Mouse (Mus musculus) gastrocnemius, postnatal 10 days (tissue): ENCODE measurements around the gene Thrap3. TPM values are rescaled to one million over a fixed set of nuclear protein-coding genes. Genes with fewer than 3 reads are reported as not detected.

ENCODE experiments used
- DNase-seq: peaks from one replicate; pipeline ENCODE4 v3.0.0; 2021; ENCODE audit warnings: mixed read lengths
- total RNA-seq, 2 experiments: library from RNA; stranded (reverse); gene quantifications; 2 replicates each; pipeline ENCODE4 v1.2.3; 2021

Thrap3 gene
- total RNA-seq, 2 experiments from 2014 or later = 131 to 152 TPM

DNA sequence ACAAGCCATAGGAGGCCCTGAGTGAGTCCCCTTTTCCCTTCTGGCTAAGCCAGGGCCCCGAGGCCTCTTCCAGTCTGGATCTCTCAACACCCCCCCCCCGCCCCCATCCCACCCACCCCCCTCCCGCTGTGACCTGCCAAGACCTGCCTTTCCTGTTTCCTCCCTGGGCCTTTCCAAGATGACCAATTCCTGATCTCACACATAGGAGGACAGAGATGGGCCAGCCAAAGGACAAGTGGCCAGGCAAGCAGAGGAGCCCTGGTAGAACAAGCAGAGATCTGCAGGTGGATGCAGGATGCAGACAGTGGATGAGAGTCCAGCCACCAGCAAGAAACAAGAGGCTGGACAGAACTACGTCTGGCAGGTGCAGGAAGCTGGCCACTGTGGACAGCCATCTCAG is 57.2 kb downstream of the Thrap3 start:
- no peak for DNase-seq

DNA sequence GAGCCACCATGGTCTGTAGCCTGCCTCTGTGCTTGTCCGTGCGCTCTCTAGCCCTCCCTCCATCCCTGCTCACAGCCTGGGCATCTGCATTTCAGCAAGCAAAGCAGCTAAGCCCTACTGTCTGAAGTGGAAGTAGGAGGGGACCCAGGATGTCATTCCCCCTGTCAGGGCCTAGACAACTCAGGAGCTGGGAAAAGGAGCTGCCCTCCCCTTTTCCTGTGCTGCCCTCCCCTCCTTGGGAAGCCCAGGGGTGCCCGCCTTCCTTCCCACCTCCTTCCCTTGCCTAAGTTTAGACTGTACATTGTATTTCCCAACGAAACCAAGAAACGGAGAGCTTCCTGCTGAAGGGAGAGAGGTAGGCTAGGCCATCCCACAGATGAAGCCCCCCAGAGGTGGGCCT is 61.5 kb downstream of the Thrap3 start:
- no peak for DNase-seq

DNA sequence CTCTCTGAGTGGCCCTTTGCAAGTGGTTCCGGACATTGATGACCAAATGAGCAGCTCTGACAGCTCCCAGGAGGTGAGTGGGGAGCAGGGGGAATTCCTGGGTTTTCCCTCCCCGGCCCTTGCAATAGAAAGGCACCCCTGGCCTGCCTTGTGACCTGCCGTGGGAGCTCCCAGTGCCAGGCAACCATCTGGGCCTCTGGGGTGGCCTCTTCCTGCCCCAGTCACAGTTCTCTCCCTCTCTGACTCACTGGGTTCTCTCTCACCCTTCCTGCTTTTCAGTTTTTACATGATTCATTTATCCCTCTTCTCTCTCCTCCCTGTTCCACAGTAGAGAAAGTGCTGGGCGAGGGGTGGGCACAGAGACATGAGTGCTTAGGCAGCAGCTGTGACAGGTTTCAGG is 64.8 kb downstream of the Thrap3 start:
- DNase-seq = no peak

DNA sequence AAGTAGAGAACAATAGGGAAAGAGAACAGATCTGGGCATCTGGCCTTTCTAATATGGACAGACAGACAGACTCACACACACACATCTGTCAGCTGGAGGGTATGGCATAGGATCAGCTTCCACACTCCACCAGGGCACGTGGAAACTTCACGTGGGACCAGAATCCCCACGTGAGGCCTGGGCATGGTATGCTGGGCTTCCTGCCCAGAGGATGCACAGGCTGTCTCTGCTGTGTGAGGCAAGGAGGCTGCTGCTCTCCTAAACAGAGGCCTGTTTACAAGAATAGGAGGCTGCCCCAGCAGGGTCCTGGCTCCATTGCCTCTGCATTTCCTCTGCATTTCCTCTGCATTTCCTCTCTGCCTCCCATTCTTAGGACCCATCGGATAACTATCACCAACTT is 67.9 kb downstream of the Thrap3 start:
- no peak for DNase-seq

DNA sequence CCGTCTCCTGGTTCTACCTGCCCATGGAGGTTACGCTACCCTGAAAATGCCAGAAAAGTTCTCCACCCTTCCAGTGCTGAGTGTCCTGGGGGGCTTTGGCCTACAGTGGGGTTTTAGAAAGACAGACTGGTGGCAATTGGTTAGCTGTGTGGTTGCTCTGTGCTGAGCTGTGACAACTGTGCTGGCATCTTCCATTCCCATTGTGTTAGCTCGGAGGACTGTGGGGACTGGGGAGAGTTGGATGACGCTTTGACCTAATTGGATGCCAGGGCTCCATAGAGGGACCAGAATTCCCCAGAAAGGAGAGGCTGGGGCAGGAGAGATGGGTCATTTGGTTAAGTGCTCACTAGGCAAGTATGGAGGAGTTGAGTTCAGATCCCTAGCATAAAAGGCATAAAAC is 68.3 kb downstream of the Thrap3 start:
- DNase-seq = no peak

DNA sequence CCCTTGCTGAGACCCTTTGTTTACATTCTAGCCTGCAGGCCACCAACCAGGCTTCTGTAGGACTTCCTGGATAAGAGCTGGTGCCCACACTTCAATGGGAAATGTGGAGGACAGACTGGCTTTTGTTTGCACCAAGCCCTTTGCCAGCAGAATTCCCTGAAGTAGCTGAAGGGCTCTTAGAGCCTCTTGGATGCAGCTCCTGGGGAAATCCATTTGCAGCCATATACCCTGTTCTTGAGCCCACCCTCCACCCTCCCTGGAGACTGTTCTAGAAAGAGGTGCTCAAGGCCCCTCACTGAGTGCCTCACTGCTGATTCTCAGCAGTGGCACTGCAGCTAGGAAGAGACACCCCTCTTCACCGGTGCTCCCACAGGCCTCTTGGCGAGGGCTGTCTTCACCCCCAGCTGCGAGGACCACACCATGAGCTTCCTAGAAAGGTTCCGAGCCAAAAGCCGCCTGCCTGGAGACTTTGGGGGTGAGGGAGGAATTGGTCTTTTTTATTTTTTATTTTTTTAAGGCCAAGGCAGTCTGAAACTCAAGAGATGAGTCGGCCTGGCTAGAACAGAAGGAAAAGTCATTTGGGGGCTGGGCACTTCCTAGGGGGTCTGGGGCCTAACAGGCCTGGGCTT is 69.8 kb downstream of the Thrap3 start:
- DNase-seq = no peak

DNA sequence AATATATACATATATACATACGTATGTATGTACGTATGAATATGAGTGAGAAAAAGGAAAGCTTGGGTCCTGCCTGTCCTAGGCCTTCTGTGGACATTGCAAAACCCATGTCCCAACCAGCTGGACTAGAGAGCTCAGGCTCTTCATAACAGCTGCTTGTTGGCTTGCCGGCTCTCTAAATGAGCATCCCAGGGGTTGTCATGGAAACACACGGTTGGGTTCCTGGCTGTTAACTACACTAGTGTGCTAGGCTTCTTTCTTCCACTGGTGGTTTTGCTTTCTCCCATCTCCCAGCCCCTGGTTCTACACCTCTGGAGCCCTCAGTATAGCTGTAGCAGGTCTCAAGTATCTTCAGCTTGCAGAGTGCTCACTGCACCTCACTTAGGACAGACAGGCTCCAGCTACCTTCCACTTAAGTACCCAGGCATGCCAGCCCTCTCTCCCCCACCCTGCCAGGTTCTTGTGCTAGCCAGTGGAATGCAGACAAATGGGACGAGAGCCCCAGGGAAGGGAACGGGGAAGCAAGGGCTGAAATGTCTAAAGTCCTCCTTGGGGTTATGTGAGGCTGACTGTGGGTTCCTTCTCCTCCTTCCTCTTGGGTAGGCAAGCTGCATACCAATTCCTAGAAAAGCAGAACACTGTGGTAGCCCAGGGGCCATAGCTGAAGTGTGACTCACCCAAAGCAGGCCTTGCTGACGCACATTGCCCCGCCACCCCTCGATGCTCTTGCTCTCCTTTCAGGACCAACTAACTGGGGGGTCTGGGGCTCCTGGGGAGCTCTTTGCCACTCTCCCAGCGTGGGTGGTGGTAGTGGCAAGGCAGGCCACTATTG is 71.1 kb downstream of the Thrap3 start:
- DNase-seq = no peak

DNA sequence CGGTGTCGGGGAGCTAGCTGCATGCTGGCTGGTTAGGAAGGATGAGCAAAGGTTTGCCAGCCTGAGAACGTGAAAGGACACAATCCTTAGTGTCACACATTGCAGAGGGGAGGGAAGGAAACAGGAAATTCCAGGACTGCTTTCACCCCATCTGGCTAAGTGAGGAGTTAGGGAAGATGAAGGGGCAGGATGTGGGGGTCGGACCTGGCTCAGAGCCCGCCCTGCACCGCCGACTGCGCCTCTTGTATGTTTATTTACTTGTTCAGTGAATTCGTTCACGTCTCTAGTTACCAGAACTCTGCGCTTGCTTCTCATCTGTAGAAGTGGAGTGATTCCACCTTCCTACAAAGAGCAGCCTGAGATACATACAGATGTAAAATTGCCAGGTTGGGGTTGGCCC is 72.1 kb downstream of the Thrap3 start:
- no peak for DNase-seq

DNA sequence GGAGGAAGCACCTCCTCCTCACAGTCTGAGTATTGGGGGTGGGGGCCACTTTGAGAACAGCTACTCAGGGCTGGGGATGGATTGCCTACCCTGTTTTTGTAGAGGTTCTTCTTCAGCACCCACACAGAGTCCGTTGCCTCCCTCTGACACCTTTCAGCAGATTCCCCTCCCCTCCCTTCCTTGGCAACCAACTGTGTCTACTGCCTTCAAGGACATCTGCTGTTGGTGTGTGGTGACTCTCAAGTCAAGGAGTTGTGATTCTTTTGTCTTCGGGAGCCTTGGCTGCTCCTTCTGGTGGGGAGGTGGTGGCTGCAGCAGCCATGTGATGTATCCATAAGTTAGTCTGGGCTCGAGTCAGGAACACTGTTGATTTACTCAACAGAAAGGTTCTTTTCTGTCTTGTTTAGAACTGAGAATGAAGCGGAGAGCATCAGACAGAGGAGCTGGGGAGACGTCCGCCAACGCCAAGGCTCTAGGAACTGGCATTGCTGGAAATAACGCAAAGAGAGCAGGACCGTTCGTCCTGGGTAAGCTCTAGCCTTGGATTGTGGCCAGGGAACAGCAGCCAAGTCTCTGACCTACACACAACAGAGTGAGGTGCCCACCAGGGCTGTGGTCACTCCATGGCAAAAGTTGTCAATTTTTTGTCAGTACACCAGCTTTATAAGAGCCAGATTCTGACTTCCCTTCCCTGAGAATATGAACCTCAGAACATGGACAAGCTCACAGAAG is 79.1 kb downstream of the Thrap3 start:
- no peak for DNase-seq

DNA sequence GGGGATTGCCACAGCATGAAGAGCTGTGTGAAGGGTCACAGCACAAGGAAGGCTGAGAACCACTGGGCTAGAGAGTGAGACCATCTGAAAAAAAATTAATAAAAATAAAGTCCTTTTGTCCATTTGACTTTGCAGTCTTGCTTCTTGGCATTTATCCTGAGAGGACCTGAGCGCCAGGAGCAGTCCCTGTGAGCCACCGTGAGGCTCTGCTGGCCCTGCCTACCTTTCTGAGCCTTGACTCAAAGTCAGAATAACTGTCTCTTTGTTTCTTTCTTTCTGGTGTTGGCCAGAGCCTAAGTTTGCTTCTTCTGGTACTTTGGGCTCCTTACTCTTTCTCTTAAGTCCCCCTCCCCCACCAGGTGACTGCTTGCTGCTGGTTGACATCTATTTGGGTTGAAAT is 82.1 kb downstream of the Thrap3 start:
- DNase-seq = no peak

DNA sequence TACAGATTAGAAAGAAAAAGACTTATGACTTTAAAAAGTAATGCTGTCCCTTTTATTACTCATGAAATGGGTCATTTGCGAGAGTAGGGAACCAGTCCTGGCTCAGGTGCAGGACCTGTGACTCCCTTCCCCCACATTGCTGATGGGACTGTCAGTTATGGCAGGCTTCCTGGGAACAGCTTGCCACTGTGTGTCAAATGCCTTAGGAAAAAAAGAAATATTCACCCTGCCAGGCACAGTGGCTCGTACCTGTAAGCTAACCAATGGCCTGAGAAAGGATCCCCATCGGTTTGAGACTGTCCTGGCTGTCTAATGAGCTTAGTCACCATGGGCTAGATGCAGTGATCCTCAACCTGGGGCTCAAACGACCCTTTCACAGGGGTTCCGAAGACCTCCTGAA is 82.5 kb downstream of the Thrap3 start:
- no peak for DNase-seq

DNA sequence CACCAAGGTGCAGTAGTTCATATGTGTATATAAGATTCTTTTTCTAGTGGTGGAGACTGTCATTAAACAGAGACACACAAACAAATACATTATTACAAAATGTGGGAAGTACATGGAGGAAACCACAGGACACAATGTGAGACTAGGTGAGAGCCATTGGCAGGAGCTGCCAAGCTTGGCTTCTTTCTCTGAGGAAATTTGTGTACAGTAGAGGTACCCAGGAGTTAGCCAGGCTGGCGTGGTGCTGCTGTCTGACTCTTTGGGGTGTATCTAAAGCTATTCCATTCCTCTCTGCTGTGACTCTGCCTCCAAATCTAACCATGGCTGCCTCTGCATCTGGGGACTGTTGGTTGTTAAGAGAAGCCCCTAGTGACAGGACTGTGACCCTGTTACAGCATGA is 83.5 kb downstream of the Thrap3 start:
- DNase-seq = no peak

DNA sequence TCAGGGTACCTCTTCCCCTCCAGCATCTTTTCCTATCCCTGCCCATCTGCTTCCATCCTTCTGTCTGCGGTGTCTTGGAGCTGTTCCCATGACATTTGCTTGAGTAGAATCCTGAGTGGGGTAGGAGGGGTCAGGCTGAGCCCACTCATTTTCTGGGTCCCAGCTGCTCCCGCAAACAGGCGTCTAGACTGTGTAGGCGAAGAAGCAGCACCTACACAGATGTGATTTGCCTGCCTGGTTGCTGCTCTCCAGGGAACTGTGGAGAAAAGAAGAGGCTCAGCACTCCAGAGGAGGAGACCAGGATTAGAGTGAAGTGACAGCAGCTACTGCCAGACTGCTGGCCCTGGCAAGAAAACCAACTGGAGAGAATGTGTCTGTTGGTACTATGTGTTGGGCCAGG is 83.9 kb downstream of the Thrap3 start:
- no peak for DNase-seq

DNA sequence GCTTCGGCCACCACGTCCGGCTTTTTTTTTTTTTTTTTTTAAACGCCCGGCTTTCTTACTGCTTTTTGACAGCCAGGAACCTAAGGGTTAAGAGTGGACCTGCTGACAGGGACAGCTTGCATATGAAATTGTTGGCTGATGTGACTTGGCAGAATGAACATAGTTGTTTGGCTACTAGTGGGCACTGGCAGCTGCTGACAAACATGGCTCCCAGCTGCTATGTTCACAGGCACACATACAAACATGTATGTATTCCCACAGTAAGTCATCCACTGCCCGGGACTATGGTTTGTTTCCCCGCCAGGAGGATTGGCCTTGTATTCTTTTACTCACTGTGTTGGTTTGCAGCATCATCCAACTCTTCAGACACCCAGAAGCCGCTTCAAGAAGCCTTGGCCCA is 85.4 kb downstream of the Thrap3 start:
- no peak for DNase-seq

DNA sequence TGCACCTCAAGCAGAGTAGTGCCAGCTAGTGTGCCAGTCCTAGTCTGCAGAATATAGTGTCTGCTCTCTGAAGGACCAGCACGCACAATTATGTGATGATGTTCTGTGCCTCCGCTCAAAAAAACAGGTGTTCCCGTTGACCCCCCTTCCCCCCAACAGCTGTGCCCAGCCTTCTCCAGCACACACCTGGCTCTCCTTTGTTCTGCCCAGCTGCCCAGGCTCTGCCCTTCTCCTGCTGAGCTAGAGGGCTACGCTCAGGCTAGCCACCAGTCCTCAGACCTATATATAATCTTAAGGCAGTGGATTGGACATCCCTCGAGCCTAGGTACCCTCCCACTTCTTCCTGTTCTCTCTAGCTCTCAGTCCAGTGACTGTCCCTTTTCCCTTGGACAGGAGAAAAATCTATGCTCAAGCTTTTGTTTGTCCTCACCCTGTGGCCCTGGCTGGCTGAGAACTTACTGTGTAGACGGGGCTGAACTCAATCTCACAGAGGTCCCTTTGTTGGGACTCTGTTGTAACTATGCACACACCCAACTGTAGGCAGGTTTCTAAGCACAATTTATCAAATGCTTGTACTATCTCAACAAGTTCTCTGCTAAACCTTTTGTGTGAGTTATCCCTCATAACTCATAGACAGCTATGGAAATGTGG is 86.6 kb downstream of the Thrap3 start:
- DNase-seq = no peak

DNA sequence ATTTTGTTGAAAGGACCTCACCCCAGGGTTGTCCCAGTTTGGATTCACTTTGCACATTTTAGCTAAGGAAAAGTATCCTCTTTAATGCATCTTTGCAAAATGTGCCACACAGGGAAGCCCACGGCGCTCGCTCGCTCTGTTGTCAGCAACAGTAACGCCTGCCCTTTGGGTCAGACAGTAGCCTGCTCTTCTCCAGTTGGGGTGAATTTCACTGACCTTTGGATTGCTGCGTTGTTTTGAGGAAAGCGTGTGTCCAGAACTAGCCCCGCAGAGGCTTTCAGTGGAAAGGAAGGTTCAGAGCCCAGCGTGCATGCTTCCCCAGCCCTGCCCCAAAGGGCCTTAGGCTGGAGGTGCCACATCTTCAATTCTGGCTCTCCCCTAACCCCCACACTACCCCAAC is 87.1 kb downstream of the Thrap3 start:
- DNase-seq = no peak

Other genes starting within 250 kb of the Thrap3 start
- 1 to 10 TPM in 1 of 2 experiments, not detected in 1; 1.1 TPM for gene Csf3r, start 178.2 kb downstream of the Thrap3 start, total RNA-seq
- 10 to 100 TPM; 59.0 to 61.2 TPM for gene Mrps15, start 155.8 kb downstream of the Thrap3 start, total RNA-seq
- 1 to 10 TPM; 2.9 to 3.5 TPM for gene Oscp1, start 144.2 kb downstream of the Thrap3 start, total RNA-seq
- gene Lsm10, start 106.1 kb downstream of the Thrap3 start, total RNA-seq = 10 to 100 TPM in 1 of 2 experiments, 1 to 10 TPM in 1; 8.0 to 10.8 TPM
- 10 to 100 TPM; 28.8 to 39.5 TPM for gene Stk40, start 98.8 kb downstream of the Thrap3 start, total RNA-seq
- 10 to 100 TPM; 20.0 to 25.5 TPM for gene Eva1b, start 55.0 kb downstream of the Thrap3 start, total RNA-seq
- 1 to 10 TPM; 1.2 to 1.4 TPM for gene Sh3d21, start 39.3 kb downstream of the Thrap3 start, total RNA-seq
- 100 to 1,000 TPM; 209 to 239 TPM for gene Map7d1, start 53.6 kb upstream of the Thrap3 start, total RNA-seq
- gene Trappc3, start 59.6 kb upstream of the Thrap3 start, total RNA-seq = 10 to 100 TPM; 25.7 to 29.2 TPM
- 1 to 10 TPM; 5.7 to 5.9 TPM for gene Col8a2, start 84.0 kb upstream of the Thrap3 start, total RNA-seq
- gene Adprhl2, start 118.9 kb upstream of the Thrap3 start, total RNA-seq = 10 to 100 TPM; 12.9 to 15.7 TPM
- 1 to 10 TPM in 1 of 2 experiments, under 1 TPM in 1; 0.80 to 1.5 TPM for gene Tekt2, start 122.9 kb upstream of the Thrap3 start, total RNA-seq
- 10 to 100 TPM in 1 of 2 experiments, 1 to 10 TPM in 1; 7.3 to 11.5 TPM for gene Ago3, start 226.8 kb upstream of the Thrap3 start, total RNA-seq